Mouse (Mus musculus) heart, embryonic 13.5 days (tissue): ENCODE measurements around the gene Zc3h7b. TPM values are rescaled to one million over a fixed set of nuclear protein-coding genes. Genes with fewer than 3 reads are reported as not detected.
A peak's percentile ranks its signal among the peaks of the same experiment; 100 is the strongest.

ENCODE experiments used
- ATAC-seq: fragments of 200-750 bp; cut with Nextera tagmentation; 2 replicates; pipeline ENCODE4 v1.8.0; 2017; ENCODE audit warnings: moderate TSS enrichment; ENCODE audit not compliant: insufficient number of reproducible peaks, low FRiP score, low TSS enrichment; ENCODE audit errors: extremely low read depth
- H3K27ac ChIP-seq: fragments of 300-500 bp; sonication (generic); replicated peaks from 2 replicates; pipeline ENCODE4 v1.5.1; 2015; ENCODE audit warnings: moderate library complexity, mild to moderate bottlenecking, inconsistent platforms
- H3K27me3 ChIP-seq: fragments of 300-500 bp; sonication (generic); replicated peaks from 2 replicates; pipeline ENCODE4 v1.6.1; 2015; ENCODE audit warnings: mild to moderate bottlenecking, inconsistent platforms
- H3K36me3 ChIP-seq: fragments of 300-500 bp; sonication (generic); 2 replicates; pipeline ENCODE4 v1.6.1; 2015; ENCODE audit warnings: mild to moderate bottlenecking, inconsistent platforms
- H3K4me1 ChIP-seq: fragments of 300-500 bp; sonication (generic); 2 replicates; pipeline ENCODE4 v1.6.1; 2015; ENCODE audit warnings: inconsistent platforms
- H3K4me2 ChIP-seq: fragments of 300-500 bp; sonication (generic); 2 replicates; pipeline ENCODE4 v1.6.1; 2015; ENCODE audit warnings: inconsistent platforms, mild to moderate bottlenecking, moderate library complexity
- H3K4me3 ChIP-seq: fragments of 300-500 bp; sonication (generic); 2 replicates; pipeline ENCODE4 v1.5.1; 2015; ENCODE audit warnings: moderate library complexity, mild to moderate bottlenecking, inconsistent platforms
- H3K9ac ChIP-seq: fragments of 300-500 bp; sonication (generic); 2 replicates; pipeline ENCODE4 v1.6.1; 2015; ENCODE audit warnings: inconsistent platforms, mild to moderate bottlenecking, moderate library complexity
- H3K9me3 ChIP-seq: fragments of 300-500 bp; sonication (generic); 2 replicates; pipeline ENCODE4 v1.6.1; 2016; ENCODE audit warnings: inconsistent platforms
- WGBS: fragments of 180-500 bp; shearing (Covaris S2); methylation state at CpG from one replicate; pipeline ENCODE4 v1.1.7; 2015; ENCODE audit warnings: mixed read lengths; 5-methylcytosine and 5-hydroxymethylcytosine counted together
- polyA plus RNA-seq: library from polyadenylated mRNA; unstranded; fragments of >200 nt; fragmentation: Nextera tagmentation; extraction: Ambion mirVana; gene quantifications from 2 replicates; pipeline ENCODE4 v1.2.1, GENCODE M21; 2015

The Zc3h7b gene
- polyA plus RNA-seq, 1 experiment from 2014 or later = 21.4 TPM

DNA sequence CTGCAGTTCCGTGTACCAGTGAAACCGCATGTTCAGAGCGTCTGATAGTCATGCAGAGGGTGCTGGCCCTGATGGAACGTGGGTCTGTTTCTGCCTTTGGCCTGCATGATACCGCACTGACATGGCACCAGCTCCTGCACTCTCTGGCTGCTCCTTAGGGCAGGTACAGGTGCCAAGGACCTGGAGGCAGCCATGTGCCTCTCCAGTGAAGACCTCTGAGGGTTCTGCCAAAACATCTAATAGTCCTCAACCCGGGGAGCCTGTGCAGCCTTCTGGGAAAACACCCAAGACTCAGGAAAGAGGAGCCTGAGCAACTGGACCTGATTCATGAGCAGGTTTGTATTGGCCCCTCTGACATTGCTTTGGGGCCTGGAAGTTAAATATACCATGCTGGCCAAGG lies 53.0 kb downstream of the Zc3h7b start:
- no peak overlapping the region for H3K4me2 ChIP-seq
- WGBS = 71% methylated on average over 6 of the region's 6 CpGs
- no peak for ATAC-seq
- no peak overlapping the region for H3K27ac ChIP-seq
- no peaks in the 10 kb centered on the region for H3K27me3 ChIP-seq
- H3K9ac ChIP-seq = no peak overlapping the region
- no peak overlapping the region for H3K4me3 ChIP-seq
- peaks cover 15% of the 10 kb centered on the region for H3K4me1 ChIP-seq
- H3K36me3 ChIP-seq = peaks cover 37% of the 10 kb centered on the region
- no peaks in the 10 kb centered on the region for H3K9me3 ChIP-seq

DNA sequence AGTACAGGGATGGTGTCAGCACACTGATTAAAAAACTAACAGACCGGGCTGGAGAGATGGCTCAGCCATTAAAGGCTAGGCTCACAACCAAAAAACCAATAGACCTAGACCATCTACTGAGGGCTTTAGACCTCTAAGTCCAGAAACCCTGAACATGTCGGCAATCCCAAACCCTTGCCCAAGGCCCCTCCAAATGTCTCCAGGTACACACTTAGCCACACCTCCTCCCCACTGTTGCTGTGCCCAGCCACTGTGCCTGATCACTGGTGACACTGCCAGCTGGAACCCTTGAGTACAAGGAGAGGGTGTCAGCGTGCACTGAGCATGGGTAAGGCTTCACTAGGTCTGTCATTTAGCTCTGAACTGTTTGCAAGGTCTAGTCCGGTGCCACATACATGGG lies 53.6 kb downstream of the Zc3h7b start:
- WGBS = 81% methylated on average over 4 of the region's 4 CpGs
- H3K27ac ChIP-seq = no peak overlapping the region
- no peak for ATAC-seq
- no peak overlapping the region for H3K4me2 ChIP-seq
- peaks cover 31% of the 10 kb centered on the region for H3K36me3 ChIP-seq
- peaks cover 20% of the 10 kb centered on the region for H3K4me1 ChIP-seq
- H3K9ac ChIP-seq = no peak overlapping the region
- H3K27me3 ChIP-seq = no peaks in the 10 kb centered on the region
- H3K4me3 ChIP-seq = no peak overlapping the region
- no peaks in the 10 kb centered on the region for H3K9me3 ChIP-seq

DNA sequence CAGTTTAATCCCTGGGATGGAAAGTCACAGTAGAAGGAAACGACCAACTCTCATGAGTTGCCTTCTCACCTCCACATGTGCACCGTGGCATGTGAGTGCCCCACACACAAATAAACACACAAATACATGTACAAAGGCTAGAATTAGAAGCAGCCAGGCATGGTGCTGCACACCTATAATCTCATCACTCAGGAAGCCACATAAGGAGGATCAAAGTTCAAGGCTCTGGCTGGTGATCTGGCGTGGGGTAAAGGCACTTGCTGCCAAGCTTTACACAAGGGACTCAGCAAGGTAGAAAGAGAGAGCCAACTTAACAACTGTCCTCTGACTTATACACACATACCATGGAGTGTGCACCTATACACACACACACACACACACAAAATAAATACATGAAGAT lies 55.5 kb downstream of the Zc3h7b start:
- Histone ChIP-seq H3K36me3 (peaks cover 15% of the 10 kb centered on the region), H3K4me2 (no peak overlapping the region), H3K9me3 (no peaks in the 10 kb centered on the region), H3K9ac (no peak overlapping the region), H3K4me1 (peaks cover 40% of the 10 kb centered on the region), H3K27me3 (no peaks in the 10 kb centered on the region), H3K4me3 (no peak overlapping the region), H3K27ac (no peak overlapping the region)
- 70% methylated on average over 3 of the region's 3 CpGs for WGBS
- ATAC-seq = no peak

- H3K27me3 ChIP-seq = no peaks in the 10 kb centered on the region
- peak; percentile 93 for ATAC-seq
- no peaks in the 10 kb centered on the region for H3K9me3 ChIP-seq
- H3K9ac ChIP-seq = peak within 1 kb of the TSS; percentile 81
- H3K4me3 ChIP-seq = peak within 1 kb of the TSS; percentile 53
- peaks cover 6% of the 10 kb centered on the region for H3K36me3 ChIP-seq
- peaks cover 55% of the 10 kb centered on the region for H3K4me1 ChIP-seq
- 13% methylated on average over 19 of the region's 19 CpGs for WGBS
- peak within 1 kb of the TSS; percentile 80 for H3K4me2 ChIP-seq
- peak within 1 kb of the TSS; percentile 88 for H3K27ac ChIP-seq
Observed at GRCm38 (mm10) chr15:81802001-81802890, 57.4 kb downstream of the Zc3h7b start, which contains the start of gene Tef. TSS of gene Tef (plus strand) at chr15:81802421.

DNA sequence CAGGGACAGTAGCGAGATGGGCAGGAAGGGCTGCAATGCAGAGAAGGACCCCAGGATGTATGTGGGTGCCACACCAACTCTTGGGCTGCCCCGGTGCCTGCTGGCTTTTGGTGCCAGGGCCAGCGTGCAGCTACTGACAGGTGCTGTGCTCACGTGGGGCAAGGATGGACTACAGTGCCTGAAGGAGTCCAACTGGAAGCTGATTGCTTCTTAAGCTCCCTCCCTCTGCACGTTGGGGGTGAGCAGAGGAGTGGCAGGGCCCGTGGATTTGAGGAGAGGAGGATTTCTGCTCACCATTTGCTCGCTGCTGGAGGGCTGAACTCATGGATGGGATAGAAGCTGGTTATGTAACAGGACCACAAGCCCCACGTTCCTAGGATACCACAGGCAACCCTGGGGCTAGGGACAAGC lies 58.1 kb downstream of the Zc3h7b start:
- Histone ChIP-seq H3K4me1 (peaks cover 55% of the 10 kb centered on the region), H3K9ac (peak overlapping the region; percentile 81), H3K4me2 (peak overlapping the region; percentile 80), H3K9me3 (no peaks in the 10 kb centered on the region), H3K4me3 (peak overlapping the region; percentile 53), H3K36me3 (peaks cover 3% of the 10 kb centered on the region), H3K27ac (peak overlapping the region; percentile 88), H3K27me3 (no peaks in the 10 kb centered on the region)
- WGBS = 10% methylated on average over 8 of the region's 8 CpGs
- ATAC-seq = no peak

DNA sequence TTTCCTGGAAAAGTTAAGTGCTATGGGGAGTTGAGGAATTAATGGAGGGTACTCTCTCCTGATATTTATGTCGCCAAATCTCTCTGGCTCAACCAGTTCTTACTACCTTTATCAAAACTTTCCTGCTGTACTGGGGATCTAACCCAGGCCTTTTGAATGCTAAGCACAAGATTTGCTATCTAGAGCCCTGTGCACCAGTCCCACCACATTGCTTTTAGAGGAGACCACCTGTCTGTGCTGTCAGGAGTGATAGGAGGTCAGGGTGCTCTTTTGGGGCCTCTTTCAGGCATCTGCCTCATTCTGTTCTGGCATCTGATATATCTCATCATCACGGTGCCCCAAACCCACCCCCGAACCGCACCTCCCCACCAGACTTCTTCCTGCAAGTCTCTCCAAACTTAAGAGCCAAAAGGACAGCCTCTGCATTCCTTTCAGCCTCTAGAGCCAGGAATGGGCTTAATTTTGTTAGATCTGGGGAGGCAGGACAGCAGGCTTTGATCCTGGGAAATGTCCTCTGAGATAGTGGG lies 58.6 kb downstream of the Zc3h7b start:
- peak overlapping the region; percentile 80 for H3K4me2 ChIP-seq
- H3K4me1 ChIP-seq = peaks cover 56% of the 10 kb centered on the region
- WGBS = 38% methylated on average over 4 of the region's 4 CpGs
- peak overlapping the region; percentile 53 for H3K4me3 ChIP-seq
- H3K27ac ChIP-seq = peak overlapping the region; percentile 88
- H3K27me3 ChIP-seq = no peaks in the 10 kb centered on the region
- no peak for ATAC-seq
- H3K9me3 ChIP-seq = no peaks in the 10 kb centered on the region
- peak overlapping the region; percentile 81 for H3K9ac ChIP-seq
- H3K36me3 ChIP-seq = no peaks in the 10 kb centered on the region

GRCm38 (mm10) chr15:81804172-81804571 lies 59.3 kb downstream of the Zc3h7b start:
- no peaks in the 10 kb centered on the region for H3K27me3 ChIP-seq
- no peaks in the 10 kb centered on the region for H3K9me3 ChIP-seq
- H3K4me1 ChIP-seq = peaks cover 63% of the 10 kb centered on the region
- no peak overlapping the region for H3K4me3 ChIP-seq
- no peak overlapping the region for H3K27ac ChIP-seq
- no peaks in the 10 kb centered on the region for H3K36me3 ChIP-seq
- H3K4me2 ChIP-seq = peak overlapping the region; percentile 80
- H3K9ac ChIP-seq = no peak overlapping the region; the same call in 1 of the 2 replicates
- WGBS = 70% methylated on average over 1 of the region's 1 CpGs
- ATAC-seq = no peak

GRCm38 (mm10) chr15:81804883-81805282 lies 60.0 kb downstream of the Zc3h7b start:
- Histone ChIP-seq H3K27ac (peak overlapping the region; percentile 21; the same call in 1 of the 2 replicates), H3K4me2 (no peak overlapping the region), H3K27me3 (no peaks in the 10 kb centered on the region), H3K9me3 (no peaks in the 10 kb centered on the region), H3K4me3 (no peak overlapping the region), H3K4me1 (peaks cover 70% of the 10 kb centered on the region), H3K36me3 (no peaks in the 10 kb centered on the region), H3K9ac (no peak overlapping the region)
- WGBS = 81% methylated on average over 3 of the region's 3 CpGs
- ATAC-seq = no peak

- ATAC-seq = no peak
- Histone ChIP-seq H3K4me1 (peaks cover 73% of the 10 kb centered on the region), H3K9me3 (no peaks in the 10 kb centered on the region), H3K27ac (peak overlapping the region; percentile 59), H3K36me3 (no peaks in the 10 kb centered on the region), H3K4me2 (0 out of 2 replicates have a peak overlapping the region, but pooled peaks have one; percentile 0), H3K27me3 (no peaks in the 10 kb centered on the region), H3K9ac (no peak overlapping the region), H3K4me3 (no peak overlapping the region)
- 28% methylated on average over 6 of the region's 6 CpGs for WGBS
Observed at GRCm38 (mm10) chr15:81805624-81806023, 60.8 kb downstream of the Zc3h7b start.

- WGBS = 75% methylated on average over 4 of the region's 4 CpGs
- H3K9me3 ChIP-seq = no peaks in the 10 kb centered on the region
- no peaks in the 10 kb centered on the region for H3K36me3 ChIP-seq
- no peak for ATAC-seq
- H3K27me3 ChIP-seq = no peaks in the 10 kb centered on the region
- no peak overlapping the region for H3K27ac ChIP-seq
- no peak overlapping the region for H3K9ac ChIP-seq
- no peak overlapping the region for H3K4me3 ChIP-seq
- peaks cover 66% of the 10 kb centered on the region for H3K4me1 ChIP-seq
- no peak overlapping the region for H3K4me2 ChIP-seq
Observed at GRCm38 (mm10) chr15:81806621-81807404, 62.0 kb downstream of the Zc3h7b start.

- H3K9ac ChIP-seq = no peak overlapping the region
- WGBS = 53% methylated on average over 2 of the region's 2 CpGs
- no peak for ATAC-seq
- no peak overlapping the region for H3K4me2 ChIP-seq
- H3K4me3 ChIP-seq = no peak overlapping the region
- no peak overlapping the region for H3K27ac ChIP-seq
- no peaks in the 10 kb centered on the region for H3K36me3 ChIP-seq
- no peaks in the 10 kb centered on the region for H3K27me3 ChIP-seq
- H3K9me3 ChIP-seq = no peaks in the 10 kb centered on the region
- peaks cover 65% of the 10 kb centered on the region for H3K4me1 ChIP-seq
Observed at GRCm38 (mm10) chr15:81808799-81809198, 63.9 kb downstream of the Zc3h7b start.
